Mouse (Mus musculus) E14TG2a.4 (cell line): ENCODE results near the gene Aff3.

Source experiments
- CTCF ChIP-seq: conservative IDR thresholded peaks from 2 replicates; pipeline ENCODE4 v1.5.1; 2014; ENCODE audit warnings: low read length
- POU5F1 ChIP-seq: IDR thresholded peaks from 2 replicates; pipeline ENCODE4 v1.6.1; 2014; ENCODE audit warnings: low read length, borderline replicate concordance

- TF ChIP-seq CTCF (no peak), POU5F1 (no peak)
Observed at GRCm38 (mm10) chr1:38595311-38595710, 69.4 kb downstream of the Aff3 start.
